Mouse (Mus musculus): Measurements from ENCODE around the gene Fzd4. TPM values are rescaled to one million over a fixed set of nuclear protein-coding genes. Genes with fewer than 3 reads are reported as not detected.
A peak's percentile ranks its signal among the peaks of the same experiment; 100 is the strongest.

Fzd4 gene
- polyA plus RNA-seq, 1 experiment from 2014 or later, result 1.7 TPM

GRCm38 (mm10) chr7:89417707-89418106 lies 13.6 kb downstream of the Fzd4 start:
- H3K27ac ChIP-seq, result no peak overlapping the region
- 58% methylated on average over 2 of the region's 2 CpGs for WGBS (ENCODE audit: insufficient replicate concordance)
- ATAC-seq (ENCODE audit: low read depth), result no peak

GRCm38 (mm10) chr7:89418127-89418653 lies 14.0 kb downstream of the Fzd4 start:
- no peak overlapping the region for H3K27ac ChIP-seq
- WGBS (ENCODE audit: insufficient replicate concordance), result 53% methylated on average over 8 of the region's 8 CpGs
- H3K4me1 ChIP-seq (replicated peaks), result peaks cover 19% of the 10 kb centered on the region

More at GRCm38 (mm10) chr7:89417707-89418106, 13.6 kb downstream of the Fzd4 start:
- no peak overlapping the region for H3K9ac ChIP-seq
- peaks cover 19% of the 10 kb centered on the region for H3K4me1 ChIP-seq (replicated peaks)
- DNase-seq, result no peak
- H3K36me3 ChIP-seq, result no peaks in the 10 kb centered on the region
- no peaks in the 10 kb centered on the region for H3K27me3 ChIP-seq
- H3K9me3 ChIP-seq (replicated peaks), result no peaks in the 10 kb centered on the region
- H3K4me2 ChIP-seq, result no peak overlapping the region
- H3K4me3 ChIP-seq (replicated peaks), result no peak overlapping the region

GRCm38 (mm10) chr7:89418917-89419679 lies 14.9 kb downstream of the Fzd4 start:
- no peak overlapping the region for H3K27ac ChIP-seq
- no peak for ATAC-seq (ENCODE audit: low read depth)
- no peak for DNase-seq

More at GRCm38 (mm10) chr7:89418127-89418653, 14.0 kb downstream of the Fzd4 start:
- no peaks in the 10 kb centered on the region for H3K36me3 ChIP-seq
- no peaks in the 10 kb centered on the region for H3K27me3 ChIP-seq
- H3K9ac ChIP-seq, result no peak overlapping the region
- ATAC-seq (ENCODE audit: low read depth) (no peak), DNase-seq (no peak)
- H3K4me2 ChIP-seq, result no peak overlapping the region
- H3K4me3 ChIP-seq (replicated peaks), result no peak overlapping the region
- H3K9me3 ChIP-seq (replicated peaks), result no peaks in the 10 kb centered on the region

GRCm38 (mm10) chr7:89421294-89421693 lies 17.1 kb downstream of the Fzd4 start:
- H3K27me3 ChIP-seq, result no peaks in the 10 kb centered on the region
- no peak overlapping the region for H3K27ac ChIP-seq
- H3K4me1 ChIP-seq (replicated peaks), result peaks cover 13% of the 10 kb centered on the region
- no peak overlapping the region for H3K4me3 ChIP-seq (replicated peaks)
- H3K9ac ChIP-seq, result no peak overlapping the region
- no peaks in the 10 kb centered on the region for H3K36me3 ChIP-seq
- WGBS (ENCODE audit: insufficient replicate concordance), result 76% methylated on average over 5 of the region's 5 CpGs
- H3K9me3 ChIP-seq (replicated peaks), result no peaks in the 10 kb centered on the region
- no peak overlapping the region for H3K4me2 ChIP-seq
- no peak for DNase-seq
- no peak for ATAC-seq (ENCODE audit: low read depth)

More at GRCm38 (mm10) chr7:89418917-89419679, 14.9 kb downstream of the Fzd4 start:
- Histone ChIP-seq H3K4me2 (no peak overlapping the region), H3K4me1 (replicated peaks) (peaks cover 19% of the 10 kb centered on the region), H3K4me3 (replicated peaks) (no peak overlapping the region), H3K36me3 (no peaks in the 10 kb centered on the region), H3K27me3 (no peaks in the 10 kb centered on the region), H3K9ac (no peak overlapping the region), H3K9me3 (replicated peaks) (no peaks in the 10 kb centered on the region)
- 37% methylated on average over 3 of the region's 3 CpGs for WGBS (ENCODE audit: insufficient replicate concordance)

- Histone ChIP-seq H3K36me3 (no peaks in the 10 kb centered on the region), H3K4me2 (no peak overlapping the region), H3K4me3 (replicated peaks) (no peak overlapping the region), H3K9ac (no peak overlapping the region), H3K27me3 (no peaks in the 10 kb centered on the region), H3K4me1 (replicated peaks) (peaks cover 11% of the 10 kb centered on the region; the same call in 1 of the 2 replicates), H3K27ac (no peak overlapping the region), H3K9me3 (replicated peaks) (no peaks in the 10 kb centered on the region)
- WGBS (ENCODE audit: insufficient replicate concordance), result 44% methylated on average over 8 of the region's 8 CpGs
- DNase-seq (no peak), ATAC-seq (ENCODE audit: low read depth) (no peak)
These were observed 18.5 kb downstream of the Fzd4 start for GRCm38 (mm10) chr7:89422650-89423049.

- 24% methylated on average over 5 of the region's 5 CpGs for WGBS (ENCODE audit: insufficient replicate concordance)
- Histone ChIP-seq H3K4me2 (no peak overlapping the region), H3K27me3 (no peaks in the 10 kb centered on the region), H3K4me3 (replicated peaks) (no peak overlapping the region), H3K27ac (no peak overlapping the region), H3K9me3 (replicated peaks) (no peaks in the 10 kb centered on the region), H3K36me3 (no peaks in the 10 kb centered on the region), H3K9ac (no peak overlapping the region), H3K4me1 (replicated peaks) (peaks cover 5% of the 10 kb centered on the region; the same call in 1 of the 2 replicates)
- ATAC-seq (ENCODE audit: low read depth), result peak; percentile 40; the same call in 1 of the 2 replicates
- DNase-seq, result no peak
These were observed 19.0 kb downstream of the Fzd4 start for GRCm38 (mm10) chr7:89423194-89423593.

- no peak overlapping the region for H3K4me3 ChIP-seq (replicated peaks)
- no peak overlapping the region for H3K4me2 ChIP-seq
- no peak overlapping the region for H3K27ac ChIP-seq
- DNase-seq (no peak), ATAC-seq (ENCODE audit: low read depth) (peak; percentile 52; the same call in 1 of the 2 replicates)
- H3K9me3 ChIP-seq (replicated peaks), result no peaks in the 10 kb centered on the region
- H3K9ac ChIP-seq, result no peak overlapping the region
- no peaks in the 10 kb centered on the region for H3K36me3 ChIP-seq
- 0 out of 2 replicates have a peak, but pooled peaks cover 4% of the 10 kb centered on the region for H3K4me1 ChIP-seq (replicated peaks)
- WGBS (ENCODE audit: insufficient replicate concordance), result 62% methylated on average over 8 of the region's 8 CpGs
- no peaks in the 10 kb centered on the region for H3K27me3 ChIP-seq
These were observed 19.6 kb downstream of the Fzd4 start for GRCm38 (mm10) chr7:89423688-89424255.

- Histone ChIP-seq H3K9ac (no peak overlapping the region), H3K4me3 (replicated peaks) (no peak overlapping the region), H3K4me1 (replicated peaks) (0 out of 2 replicates have a peak, but pooled peaks cover 4% of the 10 kb centered on the region), H3K9me3 (replicated peaks) (no peaks in the 10 kb centered on the region), H3K27ac (no peak overlapping the region), H3K36me3 (no peaks in the 10 kb centered on the region), H3K27me3 (no peaks in the 10 kb centered on the region), H3K4me2 (no peak overlapping the region)
- 70% methylated on average over 5 of the region's 5 CpGs for WGBS (ENCODE audit: insufficient replicate concordance)
- DNase-seq (no peak), ATAC-seq (ENCODE audit: low read depth) (no peak)
These were observed 20.5 kb downstream of the Fzd4 start for GRCm38 (mm10) chr7:89424659-89425058.

GRCm38 (mm10) chr7:89425803-89426725 lies 21.9 kb downstream of the Fzd4 start:
- Histone ChIP-seq H3K27ac (no peak overlapping the region), H3K4me2 (no peak overlapping the region), H3K9me3 (replicated peaks) (no peaks in the 10 kb centered on the region), H3K4me1 (replicated peaks) (0 out of 2 replicates have a peak, but pooled peaks cover 4% of the 10 kb centered on the region), H3K27me3 (no peaks in the 10 kb centered on the region), H3K4me3 (replicated peaks) (no peak overlapping the region), H3K36me3 (no peaks in the 10 kb centered on the region), H3K9ac (no peak overlapping the region)
- 56% methylated on average over 11 of the region's 11 CpGs for WGBS (ENCODE audit: insufficient replicate concordance)
- ATAC-seq (ENCODE audit: low read depth), result no peak
- DNase-seq, result no peak

- H3K36me3 ChIP-seq, result no peaks in the 10 kb centered on the region
- no peak overlapping the region for H3K4me3 ChIP-seq (replicated peaks)
- 0 out of 2 replicates have a peak, but pooled peaks cover 4% of the 10 kb centered on the region for H3K4me1 ChIP-seq (replicated peaks)
- H3K27ac ChIP-seq, result no peak overlapping the region
- DNase-seq (no peak), ATAC-seq (ENCODE audit: low read depth) (no peak)
- no peaks in the 10 kb centered on the region for H3K9me3 ChIP-seq (replicated peaks)
- no peak overlapping the region for H3K4me2 ChIP-seq
- H3K27me3 ChIP-seq, result no peaks in the 10 kb centered on the region
- WGBS (ENCODE audit: insufficient replicate concordance), result 29% methylated on average over 5 of the region's 5 CpGs
- no peak overlapping the region for H3K9ac ChIP-seq
These were observed 22.9 kb downstream of the Fzd4 start for GRCm38 (mm10) chr7:89427101-89427500.

GRCm38 (mm10) chr7:89428804-89429203 lies 24.6 kb downstream of the Fzd4 start:
- Histone ChIP-seq H3K4me1 (replicated peaks) (0 out of 2 replicates have a peak, but pooled peaks cover 4% of the 10 kb centered on the region), H3K4me3 (replicated peaks) (no peak overlapping the region), H3K9me3 (replicated peaks) (no peaks in the 10 kb centered on the region), H3K36me3 (no peaks in the 10 kb centered on the region), H3K9ac (no peak overlapping the region), H3K27me3 (no peaks in the 10 kb centered on the region), H3K27ac (no peak overlapping the region), H3K4me2 (no peak overlapping the region)
- DNase-seq (no peak), ATAC-seq (ENCODE audit: low read depth) (no peak)
- 53% methylated on average over 5 of the region's 5 CpGs for whole genome bisulfite sequencing (ENCODE audit: insufficient replicate concordance)
